Mouse (Mus musculus): ENCODE data around the gene Tspan9. TPM values are rescaled to one million over a fixed set of nuclear protein-coding genes. Genes with fewer than 3 reads are reported as not detected.

Gene Tspan9
- polyA plus RNA-seq, 1 experiment from 2014 or later = 68.2 TPM

GRCm38 (mm10) chr6:127976695-127977094 is 166.7 kb downstream of the Tspan9 start:
- H3K27me3 ChIP-seq (ENCODE audit: control insufficient read depth, insufficient read depth, low read length) = no peaks in the 10 kb centered on the region
- WGBS = 80% methylated on average over 6 of the region's 6 CpGs
- H3K4me3 ChIP-seq (ENCODE audit: low read depth, low read length) = no peak overlapping the region
- H3K9me3 ChIP-seq (ENCODE audit: control insufficient read depth, low read length) = no peaks in the 10 kb centered on the region
- no peaks in the 10 kb centered on the region for H3K36me3 ChIP-seq (ENCODE audit: control insufficient read depth, insufficient read depth, low read length)
- H3K27ac ChIP-seq (replicated peaks; ENCODE audit: low read depth, low read length) = no peak overlapping the region
- H3K4me1 ChIP-seq (ENCODE audit: control insufficient read depth, insufficient read depth, low read length) = peaks cover 18% of the 10 kb centered on the region
- ATAC-seq (ENCODE audit: insufficient number of reproducible peaks, low FRiP score, low TSS enrichment, low read depth) (no peak), DNase-seq (ENCODE audit: low spot score) (no peak)
- H3K4me2 ChIP-seq (ENCODE audit: low read depth, severe bottlenecking) = no peak overlapping the region
- H3K9ac ChIP-seq (ENCODE audit: low read length) = no peak overlapping the region

GRCm38 (mm10) chr6:127974000-127974399 is 169.4 kb downstream of the Tspan9 start:
- Histone ChIP-seq H3K9ac (ENCODE audit: low read length) (no peak overlapping the region), H3K4me1 (ENCODE audit: control insufficient read depth, insufficient read depth, low read length) (peaks cover 18% of the 10 kb centered on the region), H3K4me2 (ENCODE audit: low read depth, severe bottlenecking) (no peak overlapping the region), H3K27ac (replicated peaks; ENCODE audit: low read depth, low read length) (no peak overlapping the region), H3K27me3 (ENCODE audit: control insufficient read depth, insufficient read depth, low read length) (no peaks in the 10 kb centered on the region), H3K36me3 (ENCODE audit: control insufficient read depth, insufficient read depth, low read length) (no peaks in the 10 kb centered on the region), H3K4me3 (ENCODE audit: low read depth, low read length) (no peak overlapping the region), H3K9me3 (ENCODE audit: control insufficient read depth, low read length) (no peaks in the 10 kb centered on the region)
- no peak for ATAC-seq (ENCODE audit: insufficient number of reproducible peaks, low FRiP score, low TSS enrichment, low read depth)
- 35% methylated on average over 9 of the region's 9 CpGs for WGBS
- peak; percentile 39 for DNase-seq (ENCODE audit: low spot score)

- H3K4me2 ChIP-seq (ENCODE audit: low read depth, severe bottlenecking) = no peak overlapping the region
- no peaks in the 10 kb centered on the region for H3K36me3 ChIP-seq (ENCODE audit: control insufficient read depth, insufficient read depth, low read length)
- no peaks in the 10 kb centered on the region for H3K9me3 ChIP-seq (ENCODE audit: control insufficient read depth, low read length)
- H3K4me3 ChIP-seq (ENCODE audit: low read depth, low read length) = no peak overlapping the region
- H3K27me3 ChIP-seq (ENCODE audit: control insufficient read depth, insufficient read depth, low read length) = no peaks in the 10 kb centered on the region
- WGBS = 32% methylated on average over 6 of the region's 6 CpGs
- H3K27ac ChIP-seq (replicated peaks; ENCODE audit: low read depth, low read length) = no peak overlapping the region
- no peak for ATAC-seq (ENCODE audit: insufficient number of reproducible peaks, low FRiP score, low TSS enrichment, low read depth)
- no peak for DNase-seq (ENCODE audit: low spot score)
- peaks cover 13% of the 10 kb centered on the region for H3K4me1 ChIP-seq (ENCODE audit: control insufficient read depth, insufficient read depth, low read length)
- H3K9ac ChIP-seq (ENCODE audit: low read length) = no peak overlapping the region
These were observed 169.8 kb downstream of the Tspan9 start for GRCm38 (mm10) chr6:127973553-127973952.

- no peak for ATAC-seq (ENCODE audit: insufficient number of reproducible peaks, low FRiP score, low TSS enrichment, low read depth)
These were observed 171.5 kb downstream of the Tspan9 start for GRCm38 (mm10) chr6:127971931-127972330.

GRCm38 (mm10) chr6:127970848-127971247 is 172.5 kb downstream of the Tspan9 start:
- no peaks in the 10 kb centered on the region for H3K9me3 ChIP-seq (ENCODE audit: control insufficient read depth, low read length)
- H3K9ac ChIP-seq (ENCODE audit: low read length) = no peak overlapping the region
- no peak for DNase-seq (ENCODE audit: low spot score)
- no peaks in the 10 kb centered on the region for H3K27me3 ChIP-seq (ENCODE audit: control insufficient read depth, insufficient read depth, low read length)
- WGBS = 58% methylated on average over 5 of the region's 5 CpGs
- H3K27ac ChIP-seq (replicated peaks; ENCODE audit: low read depth, low read length) = no peak overlapping the region
- no peak overlapping the region for H3K4me3 ChIP-seq (ENCODE audit: low read depth, low read length)
- no peak for ATAC-seq (ENCODE audit: insufficient number of reproducible peaks, low FRiP score, low TSS enrichment, low read depth)
- H3K4me1 ChIP-seq (ENCODE audit: control insufficient read depth, insufficient read depth, low read length) = peaks cover 10% of the 10 kb centered on the region
- no peaks in the 10 kb centered on the region for H3K36me3 ChIP-seq (ENCODE audit: control insufficient read depth, insufficient read depth, low read length)
- no peak overlapping the region for H3K4me2 ChIP-seq (ENCODE audit: low read depth, severe bottlenecking)

More at GRCm38 (mm10) chr6:127971931-127972330, 171.5 kb downstream of the Tspan9 start:
- Histone ChIP-seq H3K4me2 (ENCODE audit: low read depth, severe bottlenecking) (no peak overlapping the region), H3K4me1 (ENCODE audit: control insufficient read depth, insufficient read depth, low read length) (peaks cover 10% of the 10 kb centered on the region), H3K4me3 (ENCODE audit: low read depth, low read length) (no peak overlapping the region), H3K27me3 (ENCODE audit: control insufficient read depth, insufficient read depth, low read length) (no peaks in the 10 kb centered on the region), H3K27ac (replicated peaks; ENCODE audit: low read depth, low read length) (no peak overlapping the region), H3K9ac (ENCODE audit: low read length) (no peak overlapping the region), H3K36me3 (ENCODE audit: control insufficient read depth, insufficient read depth, low read length) (no peaks in the 10 kb centered on the region), H3K9me3 (ENCODE audit: control insufficient read depth, low read length) (no peaks in the 10 kb centered on the region)
- DNase-seq (ENCODE audit: low spot score) = no peak
- WGBS = 84% methylated on average over 5 of the region's 5 CpGs

GRCm38 (mm10) chr6:127970120-127970519 is 173.3 kb downstream of the Tspan9 start:
- DNase-seq (ENCODE audit: low spot score) (peak; percentile 90), ATAC-seq (ENCODE audit: insufficient number of reproducible peaks, low FRiP score, low TSS enrichment, low read depth) (no peak)
- H3K36me3 ChIP-seq (ENCODE audit: control insufficient read depth, insufficient read depth, low read length) = no peaks in the 10 kb centered on the region
- 4% methylated on average over 7 of the region's 7 CpGs for WGBS
- no peaks in the 10 kb centered on the region for H3K9me3 ChIP-seq (ENCODE audit: control insufficient read depth, low read length)
- H3K27ac ChIP-seq (replicated peaks; ENCODE audit: low read depth, low read length) = no peak overlapping the region
- H3K27me3 ChIP-seq (ENCODE audit: control insufficient read depth, insufficient read depth, low read length) = no peaks in the 10 kb centered on the region
- H3K9ac ChIP-seq (ENCODE audit: low read length) = no peak overlapping the region
- H3K4me1 ChIP-seq (ENCODE audit: control insufficient read depth, insufficient read depth, low read length) = peaks cover 10% of the 10 kb centered on the region
- H3K4me3 ChIP-seq (ENCODE audit: low read depth, low read length) = no peak overlapping the region
- H3K4me2 ChIP-seq (ENCODE audit: low read depth, severe bottlenecking) = no peak overlapping the region

- ATAC-seq (ENCODE audit: insufficient number of reproducible peaks, low FRiP score, low TSS enrichment, low read depth) = no peak
- H3K4me2 ChIP-seq (ENCODE audit: low read depth, severe bottlenecking) = no peak overlapping the region
- no peak overlapping the region for H3K9ac ChIP-seq (ENCODE audit: low read length)
- H3K4me1 ChIP-seq (ENCODE audit: control insufficient read depth, insufficient read depth, low read length) = peaks cover 10% of the 10 kb centered on the region
- no peaks in the 10 kb centered on the region for H3K9me3 ChIP-seq (ENCODE audit: control insufficient read depth, low read length)
- H3K36me3 ChIP-seq (ENCODE audit: control insufficient read depth, insufficient read depth, low read length) = no peaks in the 10 kb centered on the region
- H3K27ac ChIP-seq (replicated peaks; ENCODE audit: low read depth, low read length) = no peak overlapping the region
- H3K4me3 ChIP-seq (ENCODE audit: low read depth, low read length) = no peak overlapping the region
- DNase-seq (ENCODE audit: low spot score) = no peak
- no peaks in the 10 kb centered on the region for H3K27me3 ChIP-seq (ENCODE audit: control insufficient read depth, insufficient read depth, low read length)
- WGBS = 74% methylated on average over 7 of the region's 7 CpGs
These were observed 173.7 kb downstream of the Tspan9 start for GRCm38 (mm10) chr6:127969709-127970108.

GRCm38 (mm10) chr6:127965497-127965896 is 177.9 kb downstream of the Tspan9 start:
- Histone ChIP-seq H3K4me3 (ENCODE audit: low read depth, low read length) (no peak overlapping the region), H3K4me2 (ENCODE audit: low read depth, severe bottlenecking) (no peak overlapping the region), H3K4me1 (ENCODE audit: control insufficient read depth, insufficient read depth, low read length) (no peaks in the 10 kb centered on the region; the same call in 1 of the 2 replicates), H3K36me3 (ENCODE audit: control insufficient read depth, insufficient read depth, low read length) (peaks cover 5% of the 10 kb centered on the region; the same call in 1 of the 2 replicates), H3K9ac (ENCODE audit: low read length) (no peak overlapping the region), H3K9me3 (ENCODE audit: control insufficient read depth, low read length) (no peaks in the 10 kb centered on the region), H3K27ac (replicated peaks; ENCODE audit: low read depth, low read length) (no peak overlapping the region), H3K27me3 (ENCODE audit: control insufficient read depth, insufficient read depth, low read length) (no peaks in the 10 kb centered on the region)
- peak; percentile 49 for DNase-seq (ENCODE audit: low spot score)
- 48% methylated on average over 8 of the region's 8 CpGs for WGBS
- no peak for ATAC-seq (ENCODE audit: insufficient number of reproducible peaks, low FRiP score, low TSS enrichment, low read depth)

- peaks cover 5% of the 10 kb centered on the region; the same call in 1 of the 2 replicates for H3K36me3 ChIP-seq (ENCODE audit: control insufficient read depth, insufficient read depth, low read length)
- H3K4me2 ChIP-seq (ENCODE audit: low read depth, severe bottlenecking) = no peak overlapping the region
- H3K27me3 ChIP-seq (ENCODE audit: control insufficient read depth, insufficient read depth, low read length) = no peaks in the 10 kb centered on the region
- H3K9me3 ChIP-seq (ENCODE audit: control insufficient read depth, low read length) = no peaks in the 10 kb centered on the region
- no peak overlapping the region for H3K4me3 ChIP-seq (ENCODE audit: low read depth, low read length)
- H3K4me1 ChIP-seq (ENCODE audit: control insufficient read depth, insufficient read depth, low read length) = no peaks in the 10 kb centered on the region
- no peak overlapping the region for H3K9ac ChIP-seq (ENCODE audit: low read length)
- 96% methylated on average over 1 of the region's 1 CpGs for WGBS
- DNase-seq (ENCODE audit: low spot score) (no peak), ATAC-seq (ENCODE audit: insufficient number of reproducible peaks, low FRiP score, low TSS enrichment, low read depth) (no peak)
- H3K27ac ChIP-seq (replicated peaks; ENCODE audit: low read depth, low read length) = no peak overlapping the region
These were observed 183.2 kb downstream of the Tspan9 start for GRCm38 (mm10) chr6:127960203-127960602.

All from limb, embryonic 11.5 days (tissue).